Mouse (Mus musculus): ENCODE measurements around the gene Lrrc38. TPM values are rescaled to one million over a fixed set of nuclear protein-coding genes. Genes with fewer than 3 reads are reported as not detected.

Lrrc38 gene
- polyA plus RNA-seq, 1 experiment from 2014 or later: 0.11 TPM

DNA sequence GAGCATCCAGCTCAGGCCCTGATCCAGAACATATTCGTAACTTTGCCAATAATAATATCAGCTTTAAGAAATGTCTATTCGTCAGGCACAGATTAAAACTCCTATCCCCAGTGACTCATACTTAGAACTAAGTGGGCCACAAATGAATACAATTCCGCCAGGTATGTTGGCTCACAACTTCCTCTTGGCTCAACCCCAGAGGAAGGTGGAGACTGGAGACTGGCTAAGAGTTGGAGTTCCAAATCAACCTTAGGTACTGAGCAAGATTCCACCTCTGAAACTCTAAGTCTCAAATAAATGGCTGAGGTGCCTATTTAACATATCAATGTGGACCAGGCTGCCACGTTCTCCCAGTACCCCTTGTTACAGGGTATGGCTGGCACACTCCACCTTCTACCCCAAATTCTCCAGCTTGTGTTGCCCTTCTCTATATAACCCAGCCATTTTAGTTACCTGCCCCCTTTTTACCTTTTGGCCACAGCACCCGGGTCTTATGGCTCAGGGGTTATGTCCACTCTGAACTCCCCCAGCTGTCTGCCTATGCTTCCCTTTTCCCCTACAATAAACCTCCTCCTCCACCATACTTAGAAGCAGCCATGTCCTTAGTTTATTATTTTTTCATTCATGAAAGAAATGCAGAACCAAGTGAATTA lies 62.1 kb downstream of the Lrrc38 start:
- no peak overlapping the region for H3K27ac ChIP-seq (replicated peaks; ENCODE audit: low read depth, low read length)
- no peaks in the 10 kb centered on the region for H3K27me3 ChIP-seq (ENCODE audit: control insufficient read depth, insufficient read depth, low read length)
- no peak for DNase-seq (ENCODE audit: low spot score)
- peak overlapping the region; percentile 52 for H3K4me3 ChIP-seq (ENCODE audit: low read depth, low read length)
- H3K9me3 ChIP-seq (ENCODE audit: control insufficient read depth, low read length): no peaks in the 10 kb centered on the region
- peaks cover 3% of the 10 kb centered on the region; the same call in 1 of the 2 replicates for H3K36me3 ChIP-seq (ENCODE audit: control insufficient read depth, insufficient read depth, low read length)
- H3K9ac ChIP-seq (ENCODE audit: low read length): no peak overlapping the region
- 73% methylated on average over 5 of the region's 5 CpGs for WGBS
- H3K4me2 ChIP-seq (ENCODE audit: low read depth, severe bottlenecking): peak overlapping the region; percentile 43
- no peak for ATAC-seq (ENCODE audit: insufficient number of reproducible peaks, low FRiP score, low TSS enrichment, low read depth)
- no peaks in the 10 kb centered on the region for H3K4me1 ChIP-seq (ENCODE audit: control insufficient read depth, insufficient read depth, low read length)

DNA sequence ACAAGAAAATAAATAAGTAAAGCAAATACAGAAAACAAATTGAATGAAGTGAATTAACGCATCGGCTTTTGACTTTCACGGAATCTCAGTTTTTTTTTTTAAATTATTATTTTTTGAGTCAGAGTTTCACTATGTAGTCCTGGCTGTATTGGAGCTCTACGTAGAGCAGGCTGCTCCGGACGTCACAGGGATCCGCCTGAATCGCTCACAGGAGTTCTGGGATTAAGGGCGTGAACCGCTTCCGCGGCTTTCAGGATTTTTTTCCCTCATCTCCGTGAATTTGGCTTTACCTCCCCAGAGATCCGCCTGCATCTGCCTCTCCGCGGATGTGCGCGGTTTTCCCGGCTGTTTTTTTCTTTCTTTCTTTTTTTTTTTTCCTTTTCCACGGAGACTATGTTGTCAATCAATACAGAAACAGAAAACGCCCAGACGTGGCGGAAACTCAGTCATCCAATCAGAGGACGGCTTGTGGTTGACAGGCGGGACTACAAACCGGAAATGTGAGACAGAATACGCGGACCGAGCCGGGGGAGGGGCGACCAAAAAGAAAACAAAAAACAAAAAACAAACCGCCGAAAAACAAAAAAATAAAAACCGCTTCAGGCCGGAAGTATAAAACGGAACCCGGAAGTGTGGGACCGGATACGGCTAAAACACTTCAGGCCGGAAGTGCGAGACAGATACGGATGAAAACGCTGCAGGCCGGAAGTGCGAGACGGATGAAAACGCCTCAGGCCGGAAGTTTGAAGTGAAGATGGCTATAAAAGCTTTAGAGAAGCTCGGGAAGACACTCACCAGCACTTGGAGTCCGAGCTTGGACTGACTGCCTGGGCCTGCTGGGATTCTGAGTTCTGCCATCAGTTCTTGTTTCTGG lies 62.9 kb downstream of the Lrrc38 start, which contains the start of gene Pramef8:
Gene Pramef8, plus strand, starts transcription at position 208 of the 874 bp plus-strand sequence.
- ATAC-seq (ENCODE audit: insufficient number of reproducible peaks, low FRiP score, low TSS enrichment, low read depth) (peak; percentile 94), DNase-seq (ENCODE audit: low spot score) (peak; percentile 94)
- H3K4me3 ChIP-seq (ENCODE audit: low read depth, low read length): peak within 1 kb of the TSS; percentile 52
- no peaks in the 10 kb centered on the region for H3K27me3 ChIP-seq (ENCODE audit: control insufficient read depth, insufficient read depth, low read length)
- peak within 1 kb of the TSS; percentile 45; the same call in 1 of the 2 replicates for H3K27ac ChIP-seq (replicated peaks; ENCODE audit: low read depth, low read length)
- 1% methylated on average over 50 of the region's 50 CpGs for WGBS
- no peaks in the 10 kb centered on the region for H3K4me1 ChIP-seq (ENCODE audit: control insufficient read depth, insufficient read depth, low read length)
- H3K4me2 ChIP-seq (ENCODE audit: low read depth, severe bottlenecking): peak within 1 kb of the TSS; percentile 43
- peaks cover 3% of the 10 kb centered on the region; the same call in 1 of the 2 replicates for H3K36me3 ChIP-seq (ENCODE audit: control insufficient read depth, insufficient read depth, low read length)
- no peaks in the 10 kb centered on the region for H3K9me3 ChIP-seq (ENCODE audit: control insufficient read depth, low read length)
- H3K9ac ChIP-seq (ENCODE audit: low read length): peak within 1 kb of the TSS; percentile 43

DNA sequence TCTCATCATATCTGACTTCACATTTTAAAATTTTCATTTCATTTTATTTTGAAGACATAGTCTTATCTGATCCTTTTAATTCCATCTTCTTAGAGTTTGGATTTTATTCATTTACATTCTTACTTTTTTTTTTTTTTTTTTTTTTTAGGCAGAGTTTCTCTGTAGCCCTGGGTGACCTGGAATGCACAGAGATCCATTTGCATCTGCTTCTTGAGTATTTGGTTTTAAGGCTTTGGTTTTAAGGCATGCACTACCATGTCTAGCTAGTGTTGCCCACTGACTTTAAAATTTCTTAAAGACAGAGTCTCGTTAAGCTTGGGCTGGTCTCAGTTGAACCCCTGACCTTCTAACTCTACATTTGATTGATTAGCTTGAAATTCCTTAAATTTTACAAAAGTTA lies 64.1 kb downstream of the Lrrc38 start:
- no peak overlapping the region for H3K4me3 ChIP-seq (ENCODE audit: low read depth, low read length)
- no peak overlapping the region for H3K9ac ChIP-seq (ENCODE audit: low read length)
- no peak for ATAC-seq (ENCODE audit: insufficient number of reproducible peaks, low FRiP score, low TSS enrichment, low read depth)
- H3K27ac ChIP-seq (replicated peaks; ENCODE audit: low read depth, low read length): no peak overlapping the region
- no peaks in the 10 kb centered on the region for H3K9me3 ChIP-seq (ENCODE audit: control insufficient read depth, low read length)
- H3K36me3 ChIP-seq (ENCODE audit: control insufficient read depth, insufficient read depth, low read length): peaks cover 3% of the 10 kb centered on the region; the same call in 1 of the 2 replicates
- no peak for DNase-seq (ENCODE audit: low spot score)
- H3K4me2 ChIP-seq (ENCODE audit: low read depth, severe bottlenecking): no peak overlapping the region
- no peaks in the 10 kb centered on the region for H3K27me3 ChIP-seq (ENCODE audit: control insufficient read depth, insufficient read depth, low read length)
- no peaks in the 10 kb centered on the region for H3K4me1 ChIP-seq (ENCODE audit: control insufficient read depth, insufficient read depth, low read length)
- 92% methylated on average over 1 of the region's 1 CpGs for WGBS

DNA sequence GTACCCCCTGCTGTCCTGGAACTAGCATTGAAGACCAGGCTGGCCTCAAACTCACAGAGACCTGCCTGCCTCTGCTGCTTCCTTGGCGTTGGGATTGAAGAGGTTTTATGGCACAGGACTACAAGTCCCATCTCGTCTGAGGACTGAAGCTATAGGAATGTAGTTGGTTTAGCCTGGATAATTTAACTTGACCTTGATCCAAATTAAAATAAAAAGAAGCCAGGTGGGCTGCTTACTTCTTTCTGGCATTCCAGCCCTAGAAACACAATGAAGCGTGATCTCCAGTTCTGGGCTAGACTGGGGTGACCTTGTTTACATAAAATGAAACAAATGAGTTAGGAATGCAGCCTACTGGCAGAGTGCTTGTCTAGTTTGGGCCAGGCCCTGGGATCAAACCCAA lies 64.6 kb downstream of the Lrrc38 start:
- Histone ChIP-seq H3K36me3 (ENCODE audit: control insufficient read depth, insufficient read depth, low read length) (peaks cover 6% of the 10 kb centered on the region; the same call in 1 of the 2 replicates), H3K4me1 (ENCODE audit: control insufficient read depth, insufficient read depth, low read length) (no peaks in the 10 kb centered on the region), H3K9ac (ENCODE audit: low read length) (no peak overlapping the region), H3K27ac (replicated peaks; ENCODE audit: low read depth, low read length) (no peak overlapping the region), H3K27me3 (ENCODE audit: control insufficient read depth, insufficient read depth, low read length) (no peaks in the 10 kb centered on the region), H3K4me2 (ENCODE audit: low read depth, severe bottlenecking) (no peak overlapping the region), H3K9me3 (ENCODE audit: control insufficient read depth, low read length) (no peaks in the 10 kb centered on the region), H3K4me3 (ENCODE audit: low read depth, low read length) (no peak overlapping the region)
- 98% methylated on average over 3 of the region's 3 CpGs for WGBS
- no peak for DNase-seq (ENCODE audit: low spot score)
- no peak for ATAC-seq (ENCODE audit: insufficient number of reproducible peaks, low FRiP score, low TSS enrichment, low read depth)

Other genes starting within 250 kb of the Lrrc38 start
- 15.8 and 16.9 TPM in 2 replicates for gene Prdm2, start 136.8 kb upstream of the Lrrc38 start, polyA plus RNA-seq (2014; fragmentation: Nextera tagmentation; extraction: Ambion mirVana)
- gene Pdpn, start 50.2 kb upstream of the Lrrc38 start, polyA plus RNA-seq (2014; fragmentation: Nextera tagmentation; extraction: Ambion mirVana): 29.6 and 32.0 TPM in 2 replicates
- not detected in 2 replicates for gene Pramel1, start 44.7 kb downstream of the Lrrc38 start, polyA plus RNA-seq (2014; fragmentation: Nextera tagmentation; extraction: Ambion mirVana)
- gene Pramef8, start 62.7 kb downstream of the Lrrc38 start, polyA plus RNA-seq (2014; fragmentation: Nextera tagmentation; extraction: Ambion mirVana): 16.8 and 19.7 TPM in 2 replicates
- gene Oog4, start 100.6 kb downstream of the Lrrc38 start, polyA plus RNA-seq (2014; fragmentation: Nextera tagmentation; extraction: Ambion mirVana): not detected in 2 replicates
- not detected in 2 replicates for gene Gm13043, start 161.6 kb downstream of the Lrrc38 start, polyA plus RNA-seq (2014; fragmentation: Nextera tagmentation; extraction: Ambion mirVana)
- gene Gm13040, start 186.2 kb downstream of the Lrrc38 start, polyA plus RNA-seq (2014; fragmentation: Nextera tagmentation; extraction: Ambion mirVana): not detected in 2 replicates
- not detected in 2 replicates for gene BC080695, start 201.9 kb downstream of the Lrrc38 start, polyA plus RNA-seq (2014; fragmentation: Nextera tagmentation; extraction: Ambion mirVana)
- gene Gm13057, start 202.0 kb downstream of the Lrrc38 start, polyA plus RNA-seq (2014; fragmentation: Nextera tagmentation; extraction: Ambion mirVana): not detected in 2 replicates

Data from limb, embryonic 11.5 days (tissue).